Mouse (Mus musculus) limb, embryonic 15.5 days (tissue): Measurements from ENCODE around the gene Lrr1. TPM values are rescaled to one million over a fixed set of nuclear protein-coding genes. Genes with fewer than 3 reads are reported as not detected.
A peak's percentile ranks its signal among the peaks of the same experiment; 100 is the strongest.

Source experiments
- ATAC-seq: fragments of 200-750 bp; cut with Nextera tagmentation; 2 replicates; pipeline ENCODE4 v1.8.0; 2017; ENCODE audit warnings: low read depth, moderate TSS enrichment; ENCODE audit not compliant: insufficient number of reproducible peaks, low FRiP score, low TSS enrichment
- H3K27ac ChIP-seq: fragments of 300-500 bp; sonication (generic); 2 replicates; pipeline ENCODE4 v1.5.1; 2015; ENCODE audit warnings: moderate library complexity, mild to moderate bottlenecking, inconsistent platforms
- H3K27me3 ChIP-seq: fragments of 300-500 bp; sonication (generic); 2 replicates; pipeline ENCODE4 v1.6.1; 2015; ENCODE audit warnings: inconsistent platforms
- H3K36me3 ChIP-seq: fragments of 300-500 bp; sonication (generic); 2 replicates; pipeline ENCODE4 v1.6.1; 2015; ENCODE audit warnings: inconsistent platforms
- H3K4me1 ChIP-seq: fragments of 300-500 bp; sonication (generic); 2 replicates; pipeline ENCODE4 v1.6.1; 2015; ENCODE audit warnings: inconsistent platforms
- H3K4me2 ChIP-seq: fragments of 300-500 bp; sonication (generic); 2 replicates; pipeline ENCODE4 v1.6.1; 2015; ENCODE audit warnings: mild to moderate bottlenecking, inconsistent platforms
- H3K4me3 ChIP-seq: fragments of 300-500 bp; sonication (generic); 2 replicates; pipeline ENCODE4 v1.5.1; 2015; ENCODE audit warnings: mild to moderate bottlenecking, inconsistent platforms
- H3K9ac ChIP-seq: fragments of 300-500 bp; sonication (generic); 2 replicates; pipeline ENCODE4 v1.6.1; 2015; ENCODE audit warnings: inconsistent platforms
- H3K9me3 ChIP-seq: fragments of 300-500 bp; sonication (generic); 2 replicates; pipeline ENCODE4 v1.6.1; 2016; ENCODE audit warnings: inconsistent platforms
- WGBS: fragments of 180-500 bp; shearing (Covaris S2); methylation state at CpG from one replicate; pipeline ENCODE4 v1.1.7; 2015; 5-methylcytosine and 5-hydroxymethylcytosine counted together
- polyA plus RNA-seq: library from polyadenylated mRNA; unstranded; fragments of >200 nt; fragmentation: Nextera tagmentation; extraction: Ambion mirVana; gene quantifications from 2 replicates; pipeline ENCODE4 v1.2.1, GENCODE M21; 2015

Lrr1 gene
- 19.5 and 21.3 TPM in 2 replicates for polyA plus RNA-seq

DNA sequence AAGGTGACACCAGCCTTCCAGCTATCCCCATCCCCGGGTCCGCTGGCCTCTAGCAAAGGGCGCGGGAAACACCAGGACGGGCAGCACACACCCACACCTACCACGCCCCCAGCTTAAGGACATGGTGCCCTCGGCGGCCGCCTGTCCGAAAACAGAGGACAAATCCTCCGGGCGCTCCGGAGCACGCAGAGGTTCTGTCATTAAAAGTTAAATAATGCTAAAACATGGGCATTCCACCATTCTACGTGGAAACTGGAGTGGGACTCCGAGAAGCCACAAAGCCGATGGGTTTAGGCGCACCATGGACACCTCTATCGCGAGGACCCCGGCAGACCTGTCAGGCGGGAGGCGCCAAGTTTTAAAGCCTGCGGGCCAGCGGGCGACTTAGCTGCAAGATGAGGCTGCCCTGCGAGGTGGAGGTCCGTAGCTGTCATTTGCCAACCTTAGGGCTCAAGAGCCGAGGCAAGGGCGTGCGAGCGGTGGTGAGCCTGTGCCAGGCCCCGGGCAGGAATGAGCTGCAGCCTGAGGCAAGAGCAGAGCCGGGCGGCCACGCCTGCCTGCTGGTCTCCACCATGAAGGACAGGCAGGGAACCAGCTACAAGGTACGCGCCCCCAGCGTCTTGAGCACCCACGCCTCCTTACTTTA lies at the start of gene Lrr1:
TSS of gene Lrr1 (plus strand) at position 354 of the 646 bp plus-strand sequence.
- Histone ChIP-seq H3K4me3 (peak within 1 kb of the TSS; percentile 79), H3K9ac (peak within 1 kb of the TSS; percentile 59), H3K4me2 (peak within 1 kb of the TSS; percentile 81), H3K27me3 (no peaks in the 10 kb centered on the region), H3K36me3 (no peaks in the 10 kb centered on the region), H3K4me1 (peaks cover 12% of the 10 kb centered on the region; the same call in 1 of the 2 replicates), H3K27ac (peak within 1 kb of the TSS; percentile 81), H3K9me3 (no peaks in the 10 kb centered on the region)
- WGBS, result under 1% methylated on average over 40 of the region's 40 CpGs
- peak; percentile 88 for ATAC-seq

GRCm38 (mm10) chr12:69119908-69120307 lies 48.7 kb upstream of the Lrr1 start:
- Histone ChIP-seq H3K9ac (no peak overlapping the region), H3K4me3 (no peak overlapping the region), H3K9me3 (no peaks in the 10 kb centered on the region), H3K4me1 (no peaks in the 10 kb centered on the region), H3K36me3 (no peaks in the 10 kb centered on the region), H3K4me2 (no peak overlapping the region), H3K27ac (no peak overlapping the region), H3K27me3 (no peaks in the 10 kb centered on the region)
- 82% methylated on average over 6 of the region's 6 CpGs for WGBS
- ATAC-seq, result no peak

GRCm38 (mm10) chr12:69122801-69123200 lies 45.8 kb upstream of the Lrr1 start:
- H3K9me3 ChIP-seq, result no peaks in the 10 kb centered on the region

GRCm38 (mm10) chr12:69125066-69125465 lies 43.5 kb upstream of the Lrr1 start:
- no peak for ATAC-seq
- 85% methylated on average over 5 of the region's 5 CpGs for WGBS

More at GRCm38 (mm10) chr12:69122801-69123200, 45.8 kb upstream of the Lrr1 start:
- no peak overlapping the region for H3K9ac ChIP-seq
- ATAC-seq, result no peak
- H3K36me3 ChIP-seq, result no peaks in the 10 kb centered on the region
- H3K4me3 ChIP-seq, result no peak overlapping the region
- no peaks in the 10 kb centered on the region for H3K27me3 ChIP-seq
- H3K4me2 ChIP-seq, result no peak overlapping the region
- H3K4me1 ChIP-seq, result no peaks in the 10 kb centered on the region
- 90% methylated on average over 11 of the region's 11 CpGs for WGBS
- H3K27ac ChIP-seq, result no peak overlapping the region

DNA sequence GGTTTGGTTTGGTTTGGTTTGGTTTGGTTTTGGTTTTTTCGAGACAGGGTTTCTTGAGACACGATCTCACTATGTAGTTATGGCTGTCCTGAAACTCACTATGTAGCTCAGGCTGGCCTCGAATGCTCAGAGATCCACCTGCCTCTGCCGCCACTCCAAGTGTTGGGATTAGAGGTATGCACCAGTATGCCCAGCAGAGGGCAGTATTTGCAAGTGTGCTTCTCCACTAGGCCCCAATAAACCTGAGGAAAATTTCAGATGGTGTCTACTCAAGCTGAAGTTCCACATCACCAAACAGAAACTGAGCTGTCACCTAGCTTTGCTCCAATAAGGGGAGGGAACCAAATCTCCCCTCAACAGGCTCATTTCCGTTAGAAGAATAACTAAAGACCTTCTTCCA lies 41.4 kb upstream of the Lrr1 start:
- Histone ChIP-seq H3K4me1 (0 out of 2 replicates have a peak, but pooled peaks cover 8% of the 10 kb centered on the region), H3K36me3 (no peaks in the 10 kb centered on the region), H3K9ac (no peak overlapping the region), H3K9me3 (no peaks in the 10 kb centered on the region), H3K4me3 (no peak overlapping the region), H3K4me2 (no peak overlapping the region), H3K27ac (no peak overlapping the region), H3K27me3 (no peaks in the 10 kb centered on the region)
- 86% methylated on average over 5 of the region's 5 CpGs for WGBS
- ATAC-seq, result no peak

More at GRCm38 (mm10) chr12:69125066-69125465, 43.5 kb upstream of the Lrr1 start:
- Histone ChIP-seq H3K9me3 (no peaks in the 10 kb centered on the region), H3K4me3 (no peak overlapping the region), H3K9ac (no peak overlapping the region), H3K27ac (no peak overlapping the region), H3K4me1 (0 out of 2 replicates have a peak, but pooled peaks cover 3% of the 10 kb centered on the region), H3K27me3 (no peaks in the 10 kb centered on the region), H3K36me3 (no peaks in the 10 kb centered on the region), H3K4me2 (no peak overlapping the region)

DNA sequence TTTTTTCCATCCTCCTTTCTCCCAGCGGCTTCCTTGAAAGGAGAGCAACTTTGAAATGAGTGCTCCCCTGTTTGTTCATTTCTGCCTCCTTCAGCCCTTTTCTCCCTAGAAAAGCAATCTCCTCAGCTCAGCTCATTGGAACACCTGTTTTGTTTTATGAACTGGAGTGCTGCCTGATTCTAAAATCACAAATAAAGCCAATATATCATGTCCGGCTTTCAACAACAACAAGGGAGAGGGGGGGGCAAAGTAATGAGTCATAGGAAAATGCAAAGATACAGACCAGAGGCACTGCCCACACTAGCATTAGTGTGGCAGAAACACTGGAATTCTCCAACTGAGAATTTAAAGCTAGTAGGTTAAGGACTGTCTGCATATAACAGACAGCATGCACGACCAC lies 41.0 kb upstream of the Lrr1 start:
- no peak for ATAC-seq
- no peaks in the 10 kb centered on the region for H3K27me3 ChIP-seq
- 63% methylated on average over 3 of the region's 3 CpGs for WGBS
- no peak overlapping the region for H3K27ac ChIP-seq
- no peak overlapping the region for H3K9ac ChIP-seq
- H3K36me3 ChIP-seq, result no peaks in the 10 kb centered on the region
- no peak overlapping the region for H3K4me3 ChIP-seq
- H3K4me1 ChIP-seq, result 0 out of 2 replicates have a peak, but pooled peaks cover 8% of the 10 kb centered on the region
- H3K4me2 ChIP-seq, result no peak overlapping the region
- no peaks in the 10 kb centered on the region for H3K9me3 ChIP-seq

GRCm38 (mm10) chr12:69129634-69130310 lies 38.8 kb upstream of the Lrr1 start:
- WGBS, result 39% methylated on average over 17 of the region's 18 CpGs

DNA sequence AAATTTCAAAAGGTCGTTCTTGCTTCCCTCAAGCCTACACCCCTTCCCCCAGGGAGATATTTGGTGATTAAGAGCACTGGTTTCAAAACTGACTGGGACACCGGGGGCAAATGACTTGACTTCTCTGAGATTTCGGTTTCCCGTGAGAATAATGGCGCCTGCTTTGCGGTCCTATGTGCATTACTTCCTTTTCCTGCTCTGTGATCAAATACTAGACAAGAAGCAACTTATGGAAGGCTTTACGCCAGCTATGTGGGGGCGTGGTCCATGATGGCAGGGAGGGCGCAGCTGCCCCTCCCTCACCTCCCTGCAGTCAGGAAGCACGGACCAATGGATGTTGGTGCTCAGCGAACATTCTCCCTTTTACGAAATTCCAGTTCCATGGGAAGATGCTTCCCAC lies 38.1 kb upstream of the Lrr1 start:
- H3K4me3 ChIP-seq, result 0 out of 2 replicates have a peak overlapping the region, but pooled peaks have one; percentile 5
- 70% methylated on average over 12 of the region's 12 CpGs for WGBS

More at GRCm38 (mm10) chr12:69129634-69130310, 38.8 kb upstream of the Lrr1 start:
- no peak overlapping the region for H3K9ac ChIP-seq
- H3K36me3 ChIP-seq, result no peaks in the 10 kb centered on the region
- no peaks in the 10 kb centered on the region for H3K9me3 ChIP-seq
- no peak for ATAC-seq
- H3K4me1 ChIP-seq, result 0 out of 2 replicates have a peak, but pooled peaks cover 8% of the 10 kb centered on the region
- H3K27ac ChIP-seq, result no peak overlapping the region
- H3K27me3 ChIP-seq, result no peaks in the 10 kb centered on the region
- H3K4me2 ChIP-seq, result peak overlapping the region; percentile 23
- H3K4me3 ChIP-seq, result 0 out of 2 replicates have a peak overlapping the region, but pooled peaks have one; percentile 5

DNA sequence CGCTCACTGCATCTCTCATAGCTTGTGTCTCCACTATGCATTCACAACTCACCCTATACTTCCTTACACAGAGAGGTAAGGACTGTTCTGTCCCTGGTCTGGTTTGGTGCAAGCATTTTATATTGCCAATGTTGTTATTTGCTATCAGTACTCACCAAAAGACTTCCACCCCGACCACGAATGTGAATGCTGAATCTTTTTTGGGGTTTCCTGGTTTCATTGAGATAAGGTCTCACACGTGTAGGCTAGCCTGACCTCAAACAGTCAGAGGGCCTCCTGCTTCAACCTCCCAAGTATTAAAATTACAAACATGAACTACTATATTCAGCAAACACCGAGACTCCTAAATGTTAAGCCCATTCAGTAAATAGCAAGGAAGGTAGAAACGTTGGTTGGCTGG lies 37.3 kb upstream of the Lrr1 start:
- WGBS, result 81% methylated on average over 6 of the region's 6 CpGs
- H3K9ac ChIP-seq, result no peak overlapping the region
- no peak for ATAC-seq

More for the DNA sequence above, 38.1 kb upstream of the Lrr1 start:
- H3K27me3 ChIP-seq, result no peaks in the 10 kb centered on the region
- no peak for ATAC-seq
- H3K4me2 ChIP-seq, result peak overlapping the region; percentile 23
- H3K9ac ChIP-seq, result no peak overlapping the region
- H3K4me1 ChIP-seq, result 0 out of 2 replicates have a peak, but pooled peaks cover 8% of the 10 kb centered on the region
- no peaks in the 10 kb centered on the region for H3K36me3 ChIP-seq
- no peaks in the 10 kb centered on the region for H3K9me3 ChIP-seq
- H3K27ac ChIP-seq, result no peak overlapping the region

DNA sequence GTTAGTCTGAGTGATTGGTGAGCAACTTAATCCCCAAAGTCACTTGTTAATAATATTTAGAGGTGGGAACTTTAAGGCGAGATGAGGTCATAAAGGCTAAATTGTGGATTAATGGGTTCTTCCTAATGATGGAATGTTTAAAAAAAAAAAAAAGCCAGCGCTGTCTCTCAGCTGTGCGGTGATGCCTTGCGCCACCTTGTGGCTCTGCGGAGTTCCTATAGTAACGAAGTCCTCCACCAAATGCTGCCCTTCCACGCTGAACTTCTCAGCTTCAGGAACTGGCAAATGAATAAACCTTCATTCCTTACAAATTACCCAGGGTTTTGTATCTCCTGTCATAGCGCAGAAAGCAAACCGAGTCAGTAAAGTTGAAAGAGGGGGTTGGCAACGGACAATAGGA lies 36.6 kb upstream of the Lrr1 start:
- Histone ChIP-seq H3K4me1 (0 out of 2 replicates have a peak, but pooled peaks cover 8% of the 10 kb centered on the region), H3K4me2 (no peak overlapping the region), H3K9me3 (no peaks in the 10 kb centered on the region), H3K4me3 (no peak overlapping the region), H3K36me3 (no peaks in the 10 kb centered on the region), H3K9ac (no peak overlapping the region), H3K27me3 (no peaks in the 10 kb centered on the region), H3K27ac (no peak overlapping the region)
- ATAC-seq, result no peak
- WGBS, result 14% methylated on average over 10 of the region's 10 CpGs

More for the DNA sequence above, 37.3 kb upstream of the Lrr1 start:
- 0 out of 2 replicates have a peak, but pooled peaks cover 8% of the 10 kb centered on the region for H3K4me1 ChIP-seq
- no peaks in the 10 kb centered on the region for H3K9me3 ChIP-seq
- H3K27ac ChIP-seq, result no peak overlapping the region
- no peak overlapping the region for H3K4me2 ChIP-seq
- H3K27me3 ChIP-seq, result no peaks in the 10 kb centered on the region
- H3K4me3 ChIP-seq, result no peak overlapping the region
- no peaks in the 10 kb centered on the region for H3K36me3 ChIP-seq

- Histone ChIP-seq H3K4me3 (no peak overlapping the region), H3K4me2 (no peak overlapping the region), H3K27me3 (no peaks in the 10 kb centered on the region), H3K4me1 (no peaks in the 10 kb centered on the region), H3K9ac (no peak overlapping the region), H3K36me3 (no peaks in the 10 kb centered on the region), H3K27ac (no peak overlapping the region), H3K9me3 (no peaks in the 10 kb centered on the region)
- ATAC-seq, result no peak
- WGBS, result 90% methylated on average over 3 of the region's 3 CpGs
Measured at GRCm38 (mm10) chr12:69139201-69139600, 29.4 kb upstream of the Lrr1 start.

DNA sequence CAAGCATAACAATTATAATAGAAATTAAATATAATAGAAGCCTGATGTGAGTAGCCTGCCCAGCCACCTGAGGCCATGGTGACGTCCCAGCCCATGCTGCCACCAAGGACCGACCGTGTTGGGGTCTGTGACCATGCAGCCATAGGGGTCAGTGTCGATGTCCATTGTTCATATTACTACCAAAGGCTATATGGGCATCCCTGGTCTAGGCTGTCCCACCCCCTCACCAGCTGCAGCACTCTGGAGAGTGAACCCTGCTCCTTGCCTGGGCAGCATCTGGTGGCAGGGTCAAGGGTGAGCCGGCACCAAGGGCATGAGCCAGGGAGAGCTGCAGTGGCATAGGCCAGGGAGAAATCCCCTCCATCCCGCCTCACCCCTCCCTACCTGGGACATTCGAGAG lies 28.8 kb upstream of the Lrr1 start:
- Histone ChIP-seq H3K36me3 (no peaks in the 10 kb centered on the region), H3K27ac (no peak overlapping the region), H3K27me3 (no peaks in the 10 kb centered on the region), H3K4me2 (no peak overlapping the region), H3K9me3 (no peaks in the 10 kb centered on the region), H3K4me1 (no peaks in the 10 kb centered on the region), H3K9ac (no peak overlapping the region), H3K4me3 (no peak overlapping the region)
- ATAC-seq, result no peak
- 81% methylated on average over 7 of the region's 7 CpGs for WGBS
